Mouse (Mus musculus) heart, adult 2 months (tissue): ENCODE data around the gene Mrpl27.

Experiments
- CTCF ChIP-seq: fragments of 200-600 bp; IDR thresholded peaks from 2 replicates; pipeline ENCODE4 v1.8.1; 2022; ENCODE audit warnings: antibody characterized with exemption, mild to moderate bottlenecking, moderate library complexity
- POLR2A ChIP-seq: fragments of 200-500 bp; IDR thresholded peaks from 2 replicates; pipeline ENCODE4 v1.6.1; 2011; ENCODE audit warnings: mild to moderate bottlenecking, low read depth, low read length, control low read depth; ENCODE audit not compliant: insufficient read depth

GRCm38 (mm10) chr11:94615494-94615893 is 38.1 kb upstream of the Mrpl27 start:
- no peak for TF ChIP-seq POLR2A
- TF ChIP-seq CTCF = no peak
